Mouse (Mus musculus) lung, embryonic 14.5 days (tissue): Measurements from ENCODE around the gene Ust. TPM values are rescaled to one million over a fixed set of nuclear protein-coding genes. Genes with fewer than 3 reads are reported as not detected.

Source experiments
- ATAC-seq: fragments of 200-750 bp; cut with Nextera tagmentation; 2 replicates; pipeline ENCODE4 v1.8.0; 2017; ENCODE audit warnings: mild to moderate bottlenecking, moderate TSS enrichment, moderate library complexity; ENCODE audit not compliant: insufficient read depth
- DNase-seq: peaks from one replicate; pipeline ENCODE4 v3.0.0-alpha.2; 2015
- H3K27ac ChIP-seq: fragments of 300-500 bp; sonication (generic); 2 replicates; pipeline ENCODE4 v1.5.1; 2014; ENCODE audit warnings: low read depth, mild to moderate bottlenecking, moderate library complexity
- H3K27me3 ChIP-seq: fragments of 300-500 bp; sonication (generic); 2 replicates; pipeline ENCODE4 v1.6.1; 2014; ENCODE audit warnings: low read length, control low read depth; ENCODE audit not compliant: insufficient read depth
- H3K36me3 ChIP-seq: fragments of 300-500 bp; sonication (generic); 2 replicates; pipeline ENCODE4 v1.6.1; 2014; ENCODE audit warnings: control low read depth; ENCODE audit not compliant: insufficient read depth
- H3K4me1 ChIP-seq: fragments of 300-500 bp; sonication (generic); 2 replicates; pipeline ENCODE4 v1.6.1; 2014; ENCODE audit warnings: antibody characterized with exemption, control low read depth; ENCODE audit not compliant: insufficient read depth
- H3K4me2 ChIP-seq: fragments of 300-500 bp; sonication (generic); 2 replicates; pipeline ENCODE4 v1.6.1; 2014; ENCODE audit warnings: mild to moderate bottlenecking
- H3K4me3 ChIP-seq: fragments of 300-500 bp; sonication (generic); 2 replicates; pipeline ENCODE4 v1.5.1; 2014; ENCODE audit warnings: low read depth, low read length
- H3K9ac ChIP-seq: fragments of 300-500 bp; sonication (generic); 2 replicates; pipeline ENCODE4 v1.6.1; 2014
- H3K9me3 ChIP-seq: fragments of 300-500 bp; sonication (generic); 2 replicates; pipeline ENCODE4 v1.6.1; 2016; ENCODE audit warnings: low read depth, low read length, control low read depth
- CTCF ChIP-seq: IDR thresholded peaks from 2 replicates; pipeline ENCODE4 v1.5.1; 2016; ENCODE audit warnings: antibody characterized with exemption, low read depth
- WGBS: fragments of 180-500 bp; shearing (Covaris S2); extraction: QIAGEN DNeasy Blood & Tissue Kit; methylation state at CpG from one replicate; pipeline ENCODE4 v1.1.7; 2014; 5-methylcytosine and 5-hydroxymethylcytosine counted together
- polyA plus RNA-seq: library from polyadenylated mRNA; unstranded; fragments of >200 nt; fragmentation: Nextera tagmentation; extraction: Ambion mirVana; gene quantifications from 2 replicates; pipeline ENCODE4 v1.2.1, GENCODE M21; 2014

The Ust gene
- polyA plus RNA-seq, 1 experiment from 2014 or later, result 7.6 TPM

DNA sequence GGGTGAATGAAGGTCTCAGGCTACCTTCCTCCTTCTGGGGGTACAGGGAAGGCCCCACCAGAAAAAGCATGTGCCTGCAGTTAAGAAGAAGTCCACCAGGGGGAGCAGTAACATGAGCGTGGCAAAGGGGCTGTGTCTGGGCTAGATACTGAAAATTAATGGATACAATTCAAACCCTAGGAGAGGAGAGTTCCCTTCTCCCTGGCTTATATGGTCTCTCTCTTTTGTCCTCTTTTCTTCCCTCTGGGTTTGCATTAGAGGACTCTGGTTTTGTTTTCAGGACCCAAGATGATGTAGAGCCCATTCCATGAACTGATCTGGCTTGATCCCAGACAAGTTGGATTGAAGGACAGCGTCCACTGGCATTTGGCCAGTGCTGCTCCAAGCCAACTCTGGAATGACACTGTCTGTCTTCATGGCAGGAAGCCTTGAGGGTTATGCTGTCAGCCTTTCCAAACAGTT is 195.3 kb downstream of the Ust start:
- H3K36me3 ChIP-seq, result no peaks in the 10 kb centered on the region
- no peak overlapping the region for H3K4me3 ChIP-seq
- H3K9ac ChIP-seq, result no peak overlapping the region
- TF ChIP-seq CTCF, result peak; percentile 89
- 19% methylated on average over 2 of the region's 2 CpGs for WGBS
- DNase-seq (peak; percentile 83), ATAC-seq (peak; percentile 75)
- H3K4me1 ChIP-seq, result no peaks in the 10 kb centered on the region
- H3K9me3 ChIP-seq, result no peaks in the 10 kb centered on the region; the same call in 1 of the 2 replicates
- H3K27me3 ChIP-seq, result no peaks in the 10 kb centered on the region
- no peak overlapping the region for H3K4me2 ChIP-seq
- no peak overlapping the region for H3K27ac ChIP-seq

- Histone ChIP-seq H3K27me3 (no peaks in the 10 kb centered on the region), H3K4me1 (no peaks in the 10 kb centered on the region), H3K9ac (no peak overlapping the region), H3K9me3 (no peaks in the 10 kb centered on the region), H3K27ac (no peak overlapping the region), H3K4me3 (no peak overlapping the region), H3K36me3 (no peaks in the 10 kb centered on the region), H3K4me2 (no peak overlapping the region)
- no peak for TF ChIP-seq CTCF
- ATAC-seq (no peak), DNase-seq (no peak)
Observed at GRCm38 (mm10) chr10:8320771-8321170, 197.9 kb downstream of the Ust start.

DNA sequence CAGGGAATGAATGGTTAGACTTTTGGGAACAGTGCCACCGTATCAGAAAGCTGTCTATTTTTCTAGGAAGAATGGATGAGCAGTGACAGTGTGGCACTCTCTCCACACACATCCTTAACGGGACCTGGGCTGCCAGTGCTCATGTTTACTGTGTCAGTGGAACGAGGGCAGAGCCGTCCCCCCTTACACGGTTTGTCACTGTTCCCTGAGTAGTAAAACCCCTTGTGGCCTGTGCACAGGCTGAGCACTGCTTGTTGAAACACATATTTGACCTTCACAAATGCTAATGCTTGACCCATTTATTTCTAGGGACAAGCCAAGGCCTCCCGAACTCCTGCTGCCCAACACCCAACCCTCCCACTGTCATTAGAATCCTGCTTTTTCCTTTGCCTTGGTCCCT is 209.2 kb downstream of the Ust start:
- no peaks in the 10 kb centered on the region for H3K27me3 ChIP-seq
- H3K4me3 ChIP-seq, result no peak overlapping the region
- no peak overlapping the region for H3K4me2 ChIP-seq
- H3K9ac ChIP-seq, result no peak overlapping the region
- H3K36me3 ChIP-seq, result no peaks in the 10 kb centered on the region
- WGBS, result 61% methylated on average over 6 of the region's 6 CpGs
- H3K9me3 ChIP-seq, result no peaks in the 10 kb centered on the region
- no peaks in the 10 kb centered on the region for H3K4me1 ChIP-seq
- H3K27ac ChIP-seq, result no peak overlapping the region
- DNase-seq, result no peak
- TF ChIP-seq CTCF, result no peak
- ATAC-seq, result no peak

DNA sequence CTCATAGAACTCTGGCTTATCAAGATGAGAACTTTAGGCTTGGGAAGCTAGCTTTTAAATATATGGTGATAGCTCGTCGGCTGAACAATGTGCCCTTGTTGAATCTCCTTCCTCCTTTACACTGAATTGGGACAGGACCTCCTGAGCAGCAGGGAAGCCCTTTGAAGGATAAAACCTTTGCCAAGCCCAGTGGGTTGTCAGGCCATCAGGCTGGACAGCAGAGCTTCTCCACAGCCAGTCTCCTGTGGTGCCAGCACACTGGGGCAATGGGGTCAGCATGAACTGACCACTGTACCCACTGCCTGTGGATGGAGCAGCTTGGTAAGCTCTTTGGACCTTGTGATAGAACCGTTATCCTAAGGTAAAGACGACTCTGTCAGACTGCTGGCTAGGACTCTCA is 214.4 kb downstream of the Ust start:
- DNase-seq (no peak), ATAC-seq (no peak)
- H3K9ac ChIP-seq, result no peak overlapping the region
- no peak overlapping the region for H3K27ac ChIP-seq
- H3K27me3 ChIP-seq, result no peaks in the 10 kb centered on the region
- TF ChIP-seq CTCF, result no peak
- H3K36me3 ChIP-seq, result no peaks in the 10 kb centered on the region
- no peaks in the 10 kb centered on the region for H3K9me3 ChIP-seq
- 80% methylated on average over 4 of the region's 4 CpGs for WGBS
- no peak overlapping the region for H3K4me2 ChIP-seq
- H3K4me1 ChIP-seq, result no peaks in the 10 kb centered on the region
- no peak overlapping the region for H3K4me3 ChIP-seq

- Histone ChIP-seq H3K4me3 (no peak overlapping the region), H3K4me2 (no peak overlapping the region), H3K9ac (no peak overlapping the region), H3K27ac (no peak overlapping the region), H3K4me1 (no peaks in the 10 kb centered on the region), H3K36me3 (no peaks in the 10 kb centered on the region), H3K9me3 (no peaks in the 10 kb centered on the region), H3K27me3 (no peaks in the 10 kb centered on the region)
- no peak for ATAC-seq
- 90% methylated on average over 1 of the region's 1 CpGs for WGBS
- no peak for DNase-seq
- TF ChIP-seq CTCF, result no peak
Observed at GRCm38 (mm10) chr10:8299166-8299565, 219.5 kb downstream of the Ust start.

DNA sequence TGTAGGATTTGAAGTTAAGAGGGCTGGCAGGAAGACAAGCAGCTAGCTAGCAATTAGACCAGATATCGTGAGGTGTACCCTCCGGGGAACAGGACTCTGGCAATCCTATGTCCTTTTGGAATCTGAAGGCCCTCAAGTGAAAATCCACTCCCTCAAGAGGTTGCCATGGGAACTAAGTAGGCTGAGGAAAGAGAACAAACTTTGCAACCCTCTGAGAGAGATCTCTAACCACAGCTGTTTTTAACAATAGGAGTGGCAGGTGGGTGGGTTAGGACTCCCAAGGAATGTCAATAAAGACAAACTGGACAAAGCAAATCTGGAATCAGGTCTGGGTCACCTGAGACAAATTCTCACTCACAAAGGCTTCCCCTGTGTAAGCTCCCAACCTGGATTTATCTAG is 221.4 kb downstream of the Ust start:
- no peak overlapping the region for H3K4me3 ChIP-seq
- no peaks in the 10 kb centered on the region for H3K36me3 ChIP-seq
- no peaks in the 10 kb centered on the region for H3K27me3 ChIP-seq
- H3K4me2 ChIP-seq, result no peak overlapping the region
- peak; percentile 71 for DNase-seq
- peak overlapping the region; percentile 6; the same call in 1 of the 2 replicates for H3K27ac ChIP-seq
- H3K9me3 ChIP-seq, result no peaks in the 10 kb centered on the region
- ATAC-seq, result peak; percentile 74; the same call in 1 of the 2 replicates
- TF ChIP-seq CTCF, result no peak
- WGBS, result 51% methylated on average over 2 of the region's 2 CpGs
- no peaks in the 10 kb centered on the region for H3K4me1 ChIP-seq
- H3K9ac ChIP-seq, result no peak overlapping the region

DNA sequence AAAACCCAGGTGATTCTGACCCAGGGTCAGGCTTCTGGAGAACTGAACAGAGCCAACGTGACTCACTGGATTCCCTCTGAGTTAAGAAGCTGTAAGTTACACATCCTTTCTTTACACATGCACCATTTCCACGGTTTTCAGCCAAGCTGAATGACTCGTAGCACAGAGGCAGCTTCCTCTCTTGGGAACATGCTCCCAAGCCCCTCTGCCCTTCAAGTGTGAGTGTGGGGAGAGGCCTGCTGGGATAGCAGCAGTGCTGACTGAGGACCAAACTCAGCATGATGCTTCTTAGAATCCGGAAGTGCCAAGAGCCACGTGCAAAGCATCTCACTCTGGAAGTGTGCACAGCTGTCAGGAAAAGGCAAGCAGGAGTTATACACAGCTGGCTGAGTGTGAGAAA is 228.0 kb downstream of the Ust start:
- H3K4me3 ChIP-seq, result no peak overlapping the region
- ATAC-seq, result no peak
- no peak overlapping the region for H3K4me2 ChIP-seq
- H3K9ac ChIP-seq, result no peak overlapping the region
- H3K27ac ChIP-seq, result no peak overlapping the region
- H3K36me3 ChIP-seq, result no peaks in the 10 kb centered on the region
- peak; percentile 46 for DNase-seq
- WGBS, result 38% methylated on average over 5 of the region's 5 CpGs
- no peak for TF ChIP-seq CTCF
- H3K27me3 ChIP-seq, result no peaks in the 10 kb centered on the region
- no peaks in the 10 kb centered on the region for H3K9me3 ChIP-seq
- 0 out of 2 replicates have a peak, but pooled peaks cover 4% of the 10 kb centered on the region for H3K4me1 ChIP-seq

DNA sequence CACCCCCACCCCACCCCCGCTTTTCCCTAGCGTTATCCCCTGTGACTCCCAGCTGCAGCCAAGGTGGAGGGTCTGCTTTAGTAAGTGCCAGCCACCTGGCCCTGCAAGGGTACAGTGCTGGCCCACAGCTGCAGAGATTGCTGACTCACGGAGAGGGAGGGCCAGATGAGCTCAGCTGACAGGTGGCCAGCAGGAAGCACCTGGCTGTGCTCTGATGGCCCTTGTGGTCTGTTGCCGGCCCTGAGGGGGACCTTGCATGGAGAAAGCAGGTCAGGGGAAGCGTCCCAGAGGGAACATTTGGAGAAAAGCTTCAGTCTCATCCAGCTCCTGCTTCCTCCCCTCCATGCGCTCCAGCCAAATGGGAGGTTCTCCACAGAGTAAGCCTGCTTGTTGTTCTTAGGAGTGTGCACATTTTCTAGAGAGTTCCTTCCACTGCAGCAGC is 231.3 kb downstream of the Ust start:
- H3K27ac ChIP-seq, result no peak overlapping the region; the same call in 1 of the 2 replicates
- peak; percentile 14 for DNase-seq
- no peak overlapping the region for H3K4me3 ChIP-seq
- H3K9ac ChIP-seq, result no peak overlapping the region
- peak; percentile 62; the same call in 1 of the 2 replicates for ATAC-seq
- H3K4me1 ChIP-seq, result 0 out of 2 replicates have a peak, but pooled peaks cover 4% of the 10 kb centered on the region
- H3K27me3 ChIP-seq, result no peaks in the 10 kb centered on the region
- no peak overlapping the region for H3K4me2 ChIP-seq
- 26% methylated on average over 6 of the region's 6 CpGs for WGBS
- H3K36me3 ChIP-seq, result no peaks in the 10 kb centered on the region
- no peaks in the 10 kb centered on the region for H3K9me3 ChIP-seq
- TF ChIP-seq CTCF, result no peak
